Mouse (Mus musculus) midbrain, embryonic 10.5 days (tissue): ENCODE data around the gene Racgap1. TPM values are rescaled to one million over a fixed set of nuclear protein-coding genes. Genes with fewer than 3 reads are reported as not detected.

Source experiments
- DNase-seq: peaks from one replicate; pipeline ENCODE4 v3.0.0-alpha.2; 2017; ENCODE audit warnings: low spot score
- H3K27ac ChIP-seq: fragments of 300-500 bp; sonication (generic); replicated peaks from 2 replicates; pipeline ENCODE4 v1.5.1; 2016; ENCODE audit warnings: mild to moderate bottlenecking
- H3K27me3 ChIP-seq: fragments of 300-500 bp; sonication (generic); 2 replicates; pipeline ENCODE4 v1.6.1; 2016; ENCODE audit warnings: low read depth, mild to moderate bottlenecking; ENCODE audit not compliant: poor library complexity, severe bottlenecking
- H3K36me3 ChIP-seq: fragments of 300-500 bp; sonication (generic); 2 replicates; pipeline ENCODE4 v1.6.1; 2016; ENCODE audit warnings: mild to moderate bottlenecking, moderate library complexity
- H3K4me1 ChIP-seq: fragments of 300-500 bp; sonication (generic); 2 replicates; pipeline ENCODE4 v1.6.1; 2016
- H3K4me3 ChIP-seq: fragments of 300-500 bp; sonication (generic); 2 replicates; pipeline ENCODE4 v1.5.1; 2016; ENCODE audit warnings: mild to moderate bottlenecking, moderate library complexity
- H3K9me3 ChIP-seq: fragments of 300-500 bp; sonication (generic); replicated peaks from 2 replicates; pipeline ENCODE4 v1.6.1; 2016; ENCODE audit warnings: mild to moderate bottlenecking
- WGBS: fragments of 180-500 bp; shearing (Covaris S2); methylation state at CpG from one replicate; pipeline ENCODE4 v1.1.7; 2016; 5-methylcytosine and 5-hydroxymethylcytosine counted together
- polyA plus RNA-seq: library from polyadenylated mRNA; unstranded; fragments of >200 nt; fragmentation: Nextera tagmentation; extraction: Ambion mirVana; gene quantifications from 2 replicates; pipeline ENCODE4 v1.2.1, GENCODE M21; 2016

Gene Racgap1
- polyA plus RNA-seq, 1 experiment from 2014 or later: 208 TPM

DNA sequence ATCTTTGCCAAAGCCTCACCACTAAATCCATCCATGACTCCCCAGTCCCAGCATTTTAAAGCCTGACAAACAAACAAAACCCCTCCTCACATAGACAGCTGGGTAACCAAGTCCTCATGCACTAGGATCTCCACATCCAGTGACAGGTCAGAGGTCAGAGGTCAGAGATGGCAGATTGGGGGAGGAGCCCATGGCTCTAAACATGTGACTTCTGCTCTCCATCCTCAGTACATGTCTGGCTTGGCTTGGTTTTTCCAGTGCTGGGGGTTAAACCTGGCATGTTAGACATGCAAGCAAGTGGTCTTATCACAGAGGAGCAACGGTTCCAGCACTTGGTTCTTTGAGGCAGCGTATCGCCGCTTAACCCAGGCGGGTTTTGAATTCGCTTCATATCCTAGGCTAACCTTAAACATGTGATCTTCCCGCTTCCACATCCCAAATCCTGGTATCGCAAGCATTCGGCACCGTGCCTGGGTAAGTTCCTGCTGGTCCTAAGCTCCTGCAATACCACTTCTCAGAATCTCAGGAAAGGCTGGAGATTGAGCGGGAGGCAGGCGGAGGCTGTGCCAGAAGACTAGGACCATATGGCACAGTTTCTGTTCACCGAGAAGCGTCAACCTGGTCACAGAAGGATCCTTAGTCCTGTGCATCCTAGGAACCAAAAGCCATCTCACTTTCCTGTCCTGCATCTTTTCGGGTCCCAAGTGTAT lies 9.8 kb upstream of the Racgap1 start:
- Histone ChIP-seq H3K4me3 (no peak overlapping the region), H3K27ac (no peak overlapping the region), H3K9me3 (no peaks in the 10 kb centered on the region), H3K27me3 (peaks cover 48% of the 10 kb centered on the region), H3K4me1 (peaks cover 39% of the 10 kb centered on the region), H3K36me3 (no peaks in the 10 kb centered on the region)
- 94% methylated on average over 15 of the region's 15 CpGs for WGBS
- no peak for DNase-seq

DNA sequence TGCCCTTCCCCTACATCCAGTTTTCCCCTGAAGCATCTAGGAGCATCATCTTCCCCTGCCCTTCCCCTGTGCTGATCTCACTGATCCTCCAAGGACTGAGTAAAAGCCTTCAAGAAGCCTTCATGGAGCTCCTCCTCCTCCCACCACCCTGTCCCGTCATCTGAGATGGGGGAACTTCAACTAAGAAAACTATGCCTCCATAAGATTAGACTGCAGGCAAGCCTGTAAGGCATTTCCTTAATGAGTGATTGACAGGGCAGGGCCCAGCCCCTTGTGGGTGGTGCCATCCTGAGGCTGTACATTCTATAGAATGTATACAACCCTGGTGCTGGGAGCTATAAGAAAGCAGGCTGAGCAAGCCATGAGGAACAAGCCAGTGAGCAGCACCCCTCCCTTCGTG lies 7.0 kb upstream of the Racgap1 start:
- H3K4me1 ChIP-seq: peaks cover 25% of the 10 kb centered on the region
- no peak for DNase-seq
- H3K9me3 ChIP-seq: no peaks in the 10 kb centered on the region
- H3K27me3 ChIP-seq: peaks cover 50% of the 10 kb centered on the region
- no peak overlapping the region for H3K4me3 ChIP-seq
- no peak overlapping the region for H3K27ac ChIP-seq
- 58% methylated on average over 2 of the region's 2 CpGs for WGBS
- no peaks in the 10 kb centered on the region for H3K36me3 ChIP-seq

DNA sequence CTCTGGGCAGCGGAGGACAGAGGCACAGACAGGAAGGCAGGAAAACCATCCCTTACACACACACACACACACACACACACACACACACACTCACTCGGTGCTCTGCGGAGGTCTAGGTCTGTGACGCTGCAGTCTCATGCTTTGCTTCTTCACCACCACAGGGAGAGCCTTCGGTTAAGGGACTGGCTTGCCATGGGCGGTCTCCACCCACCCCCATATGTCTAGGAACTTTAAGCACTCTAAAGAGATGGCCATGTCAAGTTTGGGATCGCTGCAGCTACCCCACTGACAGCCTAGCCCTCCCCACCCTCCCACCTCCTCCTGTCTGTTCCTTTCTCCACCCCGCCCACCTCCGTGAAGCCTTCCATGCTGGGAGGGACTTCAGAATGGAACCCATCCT lies 4.5 kb upstream of the Racgap1 start:
- no peak for DNase-seq
- WGBS: 48% methylated on average over 9 of the region's 9 CpGs
- no peaks in the 10 kb centered on the region for H3K36me3 ChIP-seq
- H3K4me1 ChIP-seq: peaks cover 33% of the 10 kb centered on the region
- no peak overlapping the region for H3K4me3 ChIP-seq
- peak overlapping the region; percentile 17; the same call in 1 of the 2 replicates for H3K27ac ChIP-seq
- H3K27me3 ChIP-seq: peaks cover 50% of the 10 kb centered on the region
- H3K9me3 ChIP-seq: no peaks in the 10 kb centered on the region

DNA sequence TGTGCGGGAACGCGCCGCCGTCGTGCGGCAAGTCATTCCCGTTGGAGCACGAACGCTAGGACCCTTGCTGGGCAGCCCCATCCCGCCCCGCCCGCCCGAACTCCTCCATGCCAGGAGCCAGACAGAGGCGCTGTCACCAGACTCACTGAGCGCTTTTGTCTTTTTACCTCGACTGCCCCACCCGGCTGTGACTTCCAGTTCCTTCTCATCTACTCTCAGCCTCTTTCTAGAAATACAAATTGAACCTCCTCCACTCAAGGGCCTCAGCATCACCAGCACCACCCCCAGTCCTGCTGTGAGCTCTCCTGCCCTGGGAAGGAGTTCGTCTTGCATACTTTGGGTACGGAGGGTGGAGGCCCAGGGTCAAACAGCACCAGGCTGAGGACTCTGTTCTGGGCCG lies 2.4 kb upstream of the Racgap1 start:
- peak overlapping the region; percentile 46 for H3K4me3 ChIP-seq
- peak overlapping the region; percentile 69 for H3K27ac ChIP-seq
- peak; percentile 28 for DNase-seq
- peaks cover 50% of the 10 kb centered on the region for H3K27me3 ChIP-seq
- H3K4me1 ChIP-seq: peaks cover 54% of the 10 kb centered on the region
- WGBS: 3% methylated on average over 21 of the region's 21 CpGs
- no peaks in the 10 kb centered on the region for H3K36me3 ChIP-seq
- H3K9me3 ChIP-seq: no peaks in the 10 kb centered on the region

DNA sequence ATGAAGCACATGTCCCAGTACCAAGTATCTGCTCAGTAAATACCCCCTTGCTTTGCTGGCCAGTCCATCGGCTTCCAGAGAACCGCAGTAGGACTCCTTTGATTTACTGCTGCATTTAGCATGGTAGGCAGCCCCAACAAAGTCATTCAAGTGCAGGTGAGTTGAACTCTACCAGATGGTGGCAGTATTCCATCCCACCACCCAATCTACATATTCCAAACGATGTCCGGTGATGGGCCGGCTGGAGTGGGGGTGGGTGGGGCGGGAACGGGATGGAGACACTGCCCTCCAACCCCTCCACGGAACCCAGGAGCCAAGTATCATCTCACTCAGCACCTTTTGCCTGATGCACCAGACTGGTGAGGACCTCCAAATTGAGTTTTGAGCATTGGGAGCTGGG lies 1.8 kb upstream of the Racgap1 start:
- peaks cover 50% of the 10 kb centered on the region for H3K27me3 ChIP-seq
- WGBS: 8% methylated on average over 8 of the region's 8 CpGs
- peak overlapping the region; percentile 69 for H3K27ac ChIP-seq
- no peaks in the 10 kb centered on the region; the same call in 1 of the 2 replicates for H3K36me3 ChIP-seq
- no peak for DNase-seq
- H3K9me3 ChIP-seq: no peaks in the 10 kb centered on the region
- peaks cover 56% of the 10 kb centered on the region for H3K4me1 ChIP-seq
- H3K4me3 ChIP-seq: peak overlapping the region; percentile 46

DNA sequence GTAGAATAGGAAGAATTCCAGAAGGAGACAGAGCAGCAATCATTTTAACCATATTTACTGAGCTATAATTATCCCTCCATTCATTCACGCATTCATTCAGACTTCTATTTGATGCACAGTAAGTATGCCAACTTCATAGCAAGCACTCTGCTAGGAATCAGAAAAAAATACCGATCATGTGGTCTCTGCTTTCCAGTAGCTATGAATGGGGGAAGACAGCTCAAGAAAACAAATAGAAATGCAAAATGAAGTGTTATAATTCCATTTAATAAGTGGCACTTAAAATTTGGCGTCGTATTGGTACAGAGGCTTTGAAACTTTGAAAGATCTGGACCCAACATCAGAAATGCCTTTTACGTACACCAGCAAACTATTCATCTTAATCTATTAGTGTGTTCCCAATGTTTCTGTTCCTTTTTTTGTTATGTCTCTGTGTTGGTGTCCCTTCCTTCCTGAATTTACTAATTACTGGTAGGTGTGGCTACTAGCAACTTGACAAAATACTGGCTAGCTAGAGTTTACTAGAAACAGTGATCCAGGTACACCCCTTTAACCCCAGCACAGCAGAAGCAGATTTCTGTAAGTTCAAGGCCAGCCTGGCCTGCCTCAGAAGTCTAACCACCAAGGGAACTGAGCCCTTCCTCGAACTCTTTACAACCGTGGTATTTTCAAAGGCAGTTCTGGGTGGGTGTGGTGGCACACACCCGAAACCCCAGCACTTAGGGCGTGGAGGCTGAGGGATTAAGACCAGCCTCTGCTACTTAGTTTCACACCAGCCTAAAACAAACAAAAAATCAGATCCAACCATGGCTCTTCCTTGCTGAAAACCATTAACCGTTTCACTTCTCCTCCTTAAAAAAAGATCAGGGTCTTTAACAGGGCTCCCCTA lies 772 bp upstream of the Racgap1 start:
- no peak for DNase-seq
- H3K27ac ChIP-seq: peak overlapping the region; percentile 97
- peak overlapping the region; percentile 98 for H3K4me3 ChIP-seq
- peaks cover 50% of the 10 kb centered on the region for H3K27me3 ChIP-seq
- no peaks in the 10 kb centered on the region for H3K9me3 ChIP-seq
- H3K36me3 ChIP-seq: no peaks in the 10 kb centered on the region; the same call in 1 of the 2 replicates
- peaks cover 66% of the 10 kb centered on the region for H3K4me1 ChIP-seq
- WGBS: 74% methylated on average over 10 of the region's 10 CpGs

DNA sequence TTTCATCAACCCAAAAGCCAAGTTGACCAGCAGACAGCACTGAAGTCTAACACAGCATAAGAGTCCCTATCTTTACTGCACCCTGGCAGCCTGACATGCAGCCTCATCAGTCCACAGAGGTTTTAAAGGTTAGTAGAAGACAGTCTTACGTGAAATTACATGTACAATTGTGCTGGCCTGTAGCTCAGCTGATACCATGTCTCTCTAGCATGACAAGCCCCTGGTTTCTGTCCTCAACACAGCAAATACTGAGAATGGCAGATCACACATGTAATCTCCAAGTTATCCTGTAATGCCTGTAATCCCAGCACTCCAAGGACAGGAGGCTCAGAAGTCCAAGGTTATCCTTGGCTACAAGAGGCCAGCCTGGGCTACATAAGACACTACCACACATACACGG lies 1.2 kb downstream of the Racgap1 start:
- Histone ChIP-seq H3K27ac (peak overlapping the region; percentile 97; the same call in 1 of the 2 replicates), H3K4me1 (peaks cover 80% of the 10 kb centered on the region), H3K36me3 (no peaks in the 10 kb centered on the region; the same call in 1 of the 2 replicates), H3K27me3 (peaks cover 33% of the 10 kb centered on the region), H3K4me3 (peak overlapping the region; percentile 98), H3K9me3 (no peaks in the 10 kb centered on the region)
- 55% methylated on average over 2 of the region's 2 CpGs for WGBS
- no peak for DNase-seq

DNA sequence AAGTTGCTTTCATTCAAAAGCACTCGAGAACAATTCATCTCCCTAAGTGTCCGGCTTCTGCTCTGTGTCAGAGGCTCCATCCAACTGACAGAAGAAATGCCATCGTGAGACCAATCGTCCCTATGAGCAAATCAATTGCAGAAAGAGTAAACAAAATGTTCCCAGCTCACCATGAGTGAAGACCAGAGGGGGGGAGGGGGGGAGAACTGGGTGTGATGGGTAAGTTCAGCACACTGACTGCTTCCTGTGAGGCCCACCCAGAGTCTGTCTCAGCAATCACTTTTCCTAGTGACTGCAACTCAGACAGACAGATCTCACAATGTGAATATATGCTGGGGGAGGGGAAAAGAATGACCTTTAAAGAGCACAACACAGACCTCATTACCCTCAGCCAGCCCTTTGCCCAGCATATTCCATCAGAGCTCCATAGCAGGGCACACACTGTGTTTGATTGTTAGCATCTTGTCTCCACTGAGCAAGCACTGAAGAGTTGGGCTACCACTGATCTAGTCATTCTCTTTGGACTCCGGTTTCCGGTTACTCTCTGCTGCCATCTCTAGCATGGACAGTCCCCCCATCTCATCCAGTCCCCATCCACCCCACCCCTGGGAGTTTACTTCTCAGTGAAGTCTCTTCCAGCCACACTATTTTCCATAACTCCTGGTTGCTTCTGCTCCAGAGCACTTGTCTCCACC lies 2.2 kb downstream of the Racgap1 start:
- WGBS: 54% methylated on average over 6 of the region's 6 CpGs
- Histone ChIP-seq H3K36me3 (no peaks in the 10 kb centered on the region; the same call in 1 of the 2 replicates), H3K9me3 (no peaks in the 10 kb centered on the region), H3K27me3 (peaks cover 22% of the 10 kb centered on the region), H3K27ac (no peak overlapping the region; the same call in 1 of the 2 replicates), H3K4me3 (peak overlapping the region; percentile 98), H3K4me1 (peaks cover 90% of the 10 kb centered on the region)
- DNase-seq: no peak

DNA sequence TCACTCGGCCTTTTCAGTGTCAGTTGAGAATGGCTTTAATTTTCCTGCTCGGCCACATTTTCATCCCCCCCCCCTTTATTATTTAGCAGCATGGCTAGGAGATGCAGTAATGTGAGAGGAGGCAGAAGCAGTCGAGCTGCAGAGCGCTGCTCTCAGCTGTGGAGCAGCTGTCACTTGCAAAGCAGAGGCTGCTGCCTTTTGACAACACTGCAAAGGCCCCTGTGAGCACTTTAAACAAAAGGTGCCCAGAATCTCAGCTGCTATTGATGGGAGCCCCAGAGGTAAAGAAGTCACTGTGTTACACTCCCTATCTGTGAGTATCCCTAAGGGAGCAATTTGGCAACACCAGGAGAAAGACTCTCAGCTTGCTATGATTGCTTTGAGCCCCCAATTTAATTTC lies 3.1 kb downstream of the Racgap1 start:
- H3K4me3 ChIP-seq: peak overlapping the region; percentile 18
- H3K4me1 ChIP-seq: peaks cover 84% of the 10 kb centered on the region
- peaks cover 13% of the 10 kb centered on the region for H3K27me3 ChIP-seq
- H3K27ac ChIP-seq: peak overlapping the region; percentile 39; the same call in 1 of the 2 replicates
- H3K36me3 ChIP-seq: no peaks in the 10 kb centered on the region; the same call in 1 of the 2 replicates
- DNase-seq: no peak
- WGBS: 59% methylated on average over 4 of the region's 4 CpGs
- H3K9me3 ChIP-seq: no peaks in the 10 kb centered on the region

DNA sequence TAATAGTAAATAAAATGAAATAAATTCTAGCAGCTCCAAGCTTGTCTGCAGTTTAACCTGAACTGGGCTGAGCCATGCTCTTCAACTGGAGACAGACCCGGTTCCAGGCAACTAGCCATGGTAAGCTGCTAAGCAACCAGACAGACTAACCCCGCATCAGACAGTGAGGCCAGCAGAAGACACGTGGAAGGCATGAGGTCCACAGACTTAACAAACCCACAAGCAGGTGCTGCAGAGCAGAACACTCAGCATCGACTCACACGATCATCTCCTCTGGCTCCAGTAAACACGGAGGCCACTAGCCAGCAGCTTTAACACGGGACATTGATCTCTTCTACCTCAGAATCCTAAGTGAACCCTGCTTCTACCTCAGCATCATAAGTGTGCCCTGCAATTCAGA lies 6.7 kb downstream of the Racgap1 start:
- Histone ChIP-seq H3K27ac (no peak overlapping the region; the same call in 1 of the 2 replicates), H3K4me1 (peaks cover 62% of the 10 kb centered on the region)

DNA sequence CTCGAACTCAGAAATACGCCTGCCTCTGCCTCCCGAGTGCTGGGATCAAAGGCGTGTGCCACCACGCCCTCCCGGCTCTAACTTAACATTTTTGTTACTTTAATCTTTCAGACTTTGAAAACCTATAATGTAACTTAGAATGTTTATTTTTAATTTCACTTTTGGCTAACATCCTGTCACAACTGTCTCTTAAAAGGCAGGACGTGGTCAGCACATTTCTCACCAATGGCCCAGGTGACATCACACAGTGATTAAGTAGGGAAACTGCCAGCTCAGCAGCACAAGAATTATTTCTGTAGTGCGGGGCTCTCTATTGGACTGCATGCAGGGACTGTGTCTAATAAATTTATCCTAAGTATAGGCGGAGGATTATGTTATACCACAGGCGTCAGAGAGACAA lies 7.6 kb downstream of the Racgap1 start:
- Histone ChIP-seq H3K4me1 (peaks cover 53% of the 10 kb centered on the region), H3K27me3 (no peaks in the 10 kb centered on the region), H3K9me3 (no peaks in the 10 kb centered on the region), H3K27ac (no peak overlapping the region), H3K4me3 (no peak overlapping the region), H3K36me3 (peaks cover 42% of the 10 kb centered on the region)
- WGBS: 90% methylated on average over 10 of the region's 10 CpGs
- no peak for DNase-seq

More for the DNA sequence above, 6.7 kb downstream of the Racgap1 start:
- Histone ChIP-seq H3K27me3 (no peaks in the 10 kb centered on the region), H3K36me3 (peaks cover 32% of the 10 kb centered on the region), H3K4me3 (no peak overlapping the region), H3K9me3 (no peaks in the 10 kb centered on the region)
- 77% methylated on average over 7 of the region's 7 CpGs for WGBS
- DNase-seq: no peak

DNA sequence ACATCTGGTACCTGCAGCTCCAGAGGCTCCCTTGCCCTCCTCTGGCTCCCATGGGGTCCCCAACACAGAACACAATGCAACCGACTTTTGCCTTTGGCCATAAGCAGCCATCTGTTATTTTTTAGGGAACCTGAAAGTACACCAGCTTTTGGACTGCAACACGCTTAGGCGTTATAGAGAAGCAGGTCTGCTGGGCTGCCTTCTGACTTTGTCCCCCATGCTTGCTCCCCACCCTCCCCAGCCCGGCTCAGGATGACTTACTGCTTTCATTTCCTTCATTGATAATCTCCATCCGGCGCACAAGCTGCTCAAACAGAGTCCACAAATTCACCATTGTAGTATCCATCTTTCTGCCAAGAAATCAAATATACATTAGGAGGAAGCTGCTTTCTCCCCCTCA lies 8.8 kb downstream of the Racgap1 start:
- Histone ChIP-seq H3K4me1 (peaks cover 41% of the 10 kb centered on the region), H3K4me3 (no peak overlapping the region), H3K9me3 (no peaks in the 10 kb centered on the region), H3K27me3 (no peaks in the 10 kb centered on the region), H3K27ac (no peak overlapping the region; the same call in 1 of the 2 replicates), H3K36me3 (peaks cover 54% of the 10 kb centered on the region)
- WGBS: 91% methylated on average over 6 of the region's 6 CpGs
- DNase-seq: no peak
